Mouse (Mus musculus): ENCODE measurements around the gene Gulp1. TPM values are rescaled to one million over a fixed set of nuclear protein-coding genes. Genes with fewer than 3 reads are reported as not detected.

Gulp1 gene
- polyA plus RNA-seq (2014; fragmentation: Nextera tagmentation; extraction: Ambion mirVana) = 37.3 and 41.4 TPM in 2 replicates

- peak; percentile 89 for DNase-seq (ENCODE audit: low spot score)
- H3K9me3 ChIP-seq (replicated peaks; ENCODE audit: control insufficient read depth, low read length) = no peaks in the 10 kb centered on the region
- peak within 1 kb of the TSS; percentile 81 for H3K4me3 ChIP-seq (ENCODE audit: low read depth, low read length)
- no peaks in the 10 kb centered on the region for H3K27me3 ChIP-seq (ENCODE audit: control insufficient read depth, insufficient read depth, low read length)
- ATAC-seq (replicated peaks; ENCODE audit: insufficient number of reproducible peaks, low FRiP score, low TSS enrichment, low read depth) = peak; percentile 92
- peak within 1 kb of the TSS; percentile 82 for H3K4me2 ChIP-seq (ENCODE audit: low read depth, low read length)
- H3K36me3 ChIP-seq (replicated peaks; ENCODE audit: control insufficient read depth, insufficient read depth, low read depth, low read length) = no peaks in the 10 kb centered on the region
- under 1% methylated on average over 55 of the region's 55 CpGs for WGBS
- no peaks in the 10 kb centered on the region for H3K4me1 ChIP-seq (ENCODE audit: control insufficient read depth, insufficient read depth, low read length)
- H3K9ac ChIP-seq (replicated peaks; ENCODE audit: low read length) = peak within 1 kb of the TSS; percentile 91
- H3K27ac ChIP-seq (replicated peaks; ENCODE audit: low read depth, low read length) = peak within 1 kb of the TSS; percentile 82
These were observed at the start of gene Gulp1 for GRCm38 (mm10) chr1:44551461-44552370. Gulp1 (plus strand) TSS chr1:44551511.

GRCm38 (mm10) chr1:44550261-44550660, 1.1 kb upstream of the Gulp1 start:
- H3K27me3 ChIP-seq (ENCODE audit: control insufficient read depth, insufficient read depth, low read length) = no peaks in the 10 kb centered on the region
- ATAC-seq (replicated peaks; ENCODE audit: insufficient number of reproducible peaks, low FRiP score, low TSS enrichment, low read depth) = no peak
- no peak for DNase-seq (ENCODE audit: low spot score)
- no peaks in the 10 kb centered on the region for H3K36me3 ChIP-seq (replicated peaks; ENCODE audit: control insufficient read depth, insufficient read depth, low read depth, low read length)
- H3K4me2 ChIP-seq (ENCODE audit: low read depth, low read length) = no peak overlapping the region
- no peaks in the 10 kb centered on the region for H3K4me1 ChIP-seq (ENCODE audit: control insufficient read depth, insufficient read depth, low read length)
- no peak overlapping the region for H3K4me3 ChIP-seq (ENCODE audit: low read depth, low read length)
- WGBS = 76% methylated on average over 6 of the region's 6 CpGs
- H3K27ac ChIP-seq (replicated peaks; ENCODE audit: low read depth, low read length) = no peak overlapping the region
- no peak overlapping the region for H3K9ac ChIP-seq (replicated peaks; ENCODE audit: low read length)
- no peaks in the 10 kb centered on the region for H3K9me3 ChIP-seq (replicated peaks; ENCODE audit: control insufficient read depth, low read length)

- peak; percentile 46 for ATAC-seq (replicated peaks; ENCODE audit: insufficient number of reproducible peaks, low FRiP score, low TSS enrichment, low read depth)
- H3K27me3 ChIP-seq (ENCODE audit: control insufficient read depth, insufficient read depth, low read length) = no peaks in the 10 kb centered on the region
- H3K36me3 ChIP-seq (replicated peaks; ENCODE audit: control insufficient read depth, insufficient read depth, low read depth, low read length) = no peaks in the 10 kb centered on the region
- peak overlapping the region; percentile 91 for H3K9ac ChIP-seq (replicated peaks; ENCODE audit: low read length)
- H3K9me3 ChIP-seq (replicated peaks; ENCODE audit: control insufficient read depth, low read length) = no peaks in the 10 kb centered on the region
- peak overlapping the region; percentile 82 for H3K27ac ChIP-seq (replicated peaks; ENCODE audit: low read depth, low read length)
- H3K4me1 ChIP-seq (ENCODE audit: control insufficient read depth, insufficient read depth, low read length) = no peaks in the 10 kb centered on the region
- DNase-seq (ENCODE audit: low spot score) = peak; percentile 69
- peak overlapping the region; percentile 81 for H3K4me3 ChIP-seq (ENCODE audit: low read depth, low read length)
- H3K4me2 ChIP-seq (ENCODE audit: low read depth, low read length) = peak overlapping the region; percentile 82
- 6% methylated on average over 15 of the region's 15 CpGs for whole genome bisulfite sequencing
These were observed 1.1 kb downstream of the Gulp1 start for GRCm38 (mm10) chr1:44552371-44552841.

GRCm38 (mm10) chr1:44553166-44553898, 2.0 kb downstream of the Gulp1 start:
- Histone ChIP-seq H3K27ac (replicated peaks; ENCODE audit: low read depth, low read length) (no peak overlapping the region), H3K9me3 (replicated peaks; ENCODE audit: control insufficient read depth, low read length) (no peaks in the 10 kb centered on the region), H3K36me3 (replicated peaks; ENCODE audit: control insufficient read depth, insufficient read depth, low read depth, low read length) (no peaks in the 10 kb centered on the region), H3K4me3 (ENCODE audit: low read depth, low read length) (peak overlapping the region; percentile 81), H3K27me3 (ENCODE audit: control insufficient read depth, insufficient read depth, low read length) (no peaks in the 10 kb centered on the region), H3K4me2 (ENCODE audit: low read depth, low read length) (peak overlapping the region; percentile 17; the same call in 1 of the 2 replicates), H3K4me1 (ENCODE audit: control insufficient read depth, insufficient read depth, low read length) (no peaks in the 10 kb centered on the region), H3K9ac (replicated peaks; ENCODE audit: low read length) (no peak overlapping the region)
- ATAC-seq (replicated peaks; ENCODE audit: insufficient number of reproducible peaks, low FRiP score, low TSS enrichment, low read depth) (peak; percentile 40), DNase-seq (ENCODE audit: low spot score) (peak; percentile 76)
- 23% methylated on average over 6 of the region's 6 CpGs for WGBS

GRCm38 (mm10) chr1:44567431-44567830, 16.1 kb downstream of the Gulp1 start:
- no peaks in the 10 kb centered on the region for H3K9me3 ChIP-seq (replicated peaks; ENCODE audit: control insufficient read depth, low read length)
- no peaks in the 10 kb centered on the region for H3K36me3 ChIP-seq (replicated peaks; ENCODE audit: control insufficient read depth, insufficient read depth, low read depth, low read length)
- H3K27me3 ChIP-seq (ENCODE audit: control insufficient read depth, insufficient read depth, low read length) = no peaks in the 10 kb centered on the region
- H3K4me2 ChIP-seq (ENCODE audit: low read depth, low read length) = no peak overlapping the region
- H3K9ac ChIP-seq (replicated peaks; ENCODE audit: low read length) = no peak overlapping the region
- H3K4me3 ChIP-seq (ENCODE audit: low read depth, low read length) = no peak overlapping the region
- WGBS = 79% methylated on average over 4 of the region's 4 CpGs
- no peak overlapping the region for H3K27ac ChIP-seq (replicated peaks; ENCODE audit: low read depth, low read length)
- DNase-seq (ENCODE audit: low spot score) = no peak
- H3K4me1 ChIP-seq (ENCODE audit: control insufficient read depth, insufficient read depth, low read length) = no peaks in the 10 kb centered on the region
- ATAC-seq (replicated peaks; ENCODE audit: insufficient number of reproducible peaks, low FRiP score, low TSS enrichment, low read depth) = no peak

- Histone ChIP-seq H3K9me3 (replicated peaks; ENCODE audit: control insufficient read depth, low read length) (no peaks in the 10 kb centered on the region), H3K27ac (replicated peaks; ENCODE audit: low read depth, low read length) (no peak overlapping the region), H3K27me3 (ENCODE audit: control insufficient read depth, insufficient read depth, low read length) (no peaks in the 10 kb centered on the region), H3K4me1 (ENCODE audit: control insufficient read depth, insufficient read depth, low read length) (no peaks in the 10 kb centered on the region), H3K36me3 (replicated peaks; ENCODE audit: control insufficient read depth, insufficient read depth, low read depth, low read length) (no peaks in the 10 kb centered on the region), H3K9ac (replicated peaks; ENCODE audit: low read length) (no peak overlapping the region), H3K4me3 (ENCODE audit: low read depth, low read length) (no peak overlapping the region), H3K4me2 (ENCODE audit: low read depth, low read length) (no peak overlapping the region)
- DNase-seq (ENCODE audit: low spot score) = no peak
- WGBS = 79% methylated on average over 2 of the region's 2 CpGs
- no peak for ATAC-seq (replicated peaks; ENCODE audit: insufficient number of reproducible peaks, low FRiP score, low TSS enrichment, low read depth)
These were observed 17.0 kb downstream of the Gulp1 start for GRCm38 (mm10) chr1:44568296-44568695.

GRCm38 (mm10) chr1:44576001-44576400, 24.7 kb downstream of the Gulp1 start:
- DNase-seq (ENCODE audit: low spot score) (no peak), ATAC-seq (replicated peaks; ENCODE audit: insufficient number of reproducible peaks, low FRiP score, low TSS enrichment, low read depth) (no peak)
- Histone ChIP-seq H3K4me1 (ENCODE audit: control insufficient read depth, insufficient read depth, low read length) (no peaks in the 10 kb centered on the region), H3K36me3 (replicated peaks; ENCODE audit: control insufficient read depth, insufficient read depth, low read depth, low read length) (no peaks in the 10 kb centered on the region), H3K27ac (replicated peaks; ENCODE audit: low read depth, low read length) (no peak overlapping the region), H3K27me3 (ENCODE audit: control insufficient read depth, insufficient read depth, low read length) (no peaks in the 10 kb centered on the region), H3K9ac (replicated peaks; ENCODE audit: low read length) (no peak overlapping the region), H3K4me2 (ENCODE audit: low read depth, low read length) (no peak overlapping the region), H3K9me3 (replicated peaks; ENCODE audit: control insufficient read depth, low read length) (no peaks in the 10 kb centered on the region), H3K4me3 (ENCODE audit: low read depth, low read length) (no peak overlapping the region)
- 59% methylated on average over 1 of the region's 1 CpGs for WGBS
